Mouse (Mus musculus): ENCODE data around the gene Ggt1.
A peak's percentile ranks its signal among the peaks of the same experiment; 100 is the strongest.
"Not testable (repeated sequence)": the region's sequence is repeated elsewhere in the genome, so short reads cannot be mapped to it uniquely, and the experiment has no call there.

Ggt1 gene

DNA sequence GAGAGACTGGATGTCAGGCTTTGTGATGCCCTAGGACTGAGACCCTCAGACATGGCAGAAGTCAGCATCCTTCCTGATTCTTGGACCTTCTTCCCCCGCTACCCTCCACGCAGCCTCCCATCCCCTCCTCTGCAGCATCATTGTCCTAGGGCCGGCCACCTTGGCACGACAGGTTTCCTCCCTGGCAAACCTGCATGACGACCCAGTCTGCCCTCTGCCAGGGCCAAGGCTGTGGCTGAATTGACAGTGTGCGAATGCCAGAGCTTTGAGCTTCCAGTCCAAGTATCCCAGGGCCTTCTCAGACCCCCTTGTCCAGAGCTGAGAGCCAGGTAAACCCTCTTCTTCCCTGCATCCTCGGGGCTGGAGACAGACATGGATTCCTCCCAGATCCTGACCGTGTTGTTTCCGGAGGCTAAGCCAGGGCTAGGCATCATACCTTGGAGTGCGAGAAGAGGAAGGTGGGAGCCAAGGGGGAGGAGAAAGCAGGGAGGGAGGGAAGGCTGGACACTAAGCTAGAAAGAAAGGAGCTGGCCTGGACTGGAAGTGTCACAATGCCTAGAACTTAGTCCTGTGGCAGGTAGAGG, at the start of gene Ggt1:
Gene Ggt1, plus strand, starts transcription at position 534 of the 584 bp plus-strand sequence.
- no peak for DNase-seq (ENCODE audit: low spot score in 2 of 2)

DNA sequence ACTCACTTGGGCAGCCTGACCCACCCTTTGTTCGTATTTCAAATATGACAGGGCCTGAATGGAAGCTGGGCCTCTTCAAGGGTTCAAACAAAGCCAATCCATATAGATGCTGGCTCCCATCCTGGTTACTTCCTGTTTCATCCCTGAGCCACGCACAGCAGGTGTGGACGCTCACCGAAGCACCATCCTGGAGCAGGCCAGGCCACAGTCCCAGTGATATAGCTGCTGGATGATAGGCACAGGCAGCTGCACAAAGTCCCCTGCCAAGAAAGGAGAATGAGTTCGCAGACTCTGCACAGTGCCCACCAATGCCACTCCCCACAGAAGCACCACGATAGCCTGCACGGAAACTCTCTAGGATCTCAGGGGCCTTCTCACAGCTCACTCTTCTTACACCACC, 49.5 kb upstream of the Ggt1 start:
- DNase-seq (ENCODE audit: low spot score in 2 of 2) = no peak

DNA sequence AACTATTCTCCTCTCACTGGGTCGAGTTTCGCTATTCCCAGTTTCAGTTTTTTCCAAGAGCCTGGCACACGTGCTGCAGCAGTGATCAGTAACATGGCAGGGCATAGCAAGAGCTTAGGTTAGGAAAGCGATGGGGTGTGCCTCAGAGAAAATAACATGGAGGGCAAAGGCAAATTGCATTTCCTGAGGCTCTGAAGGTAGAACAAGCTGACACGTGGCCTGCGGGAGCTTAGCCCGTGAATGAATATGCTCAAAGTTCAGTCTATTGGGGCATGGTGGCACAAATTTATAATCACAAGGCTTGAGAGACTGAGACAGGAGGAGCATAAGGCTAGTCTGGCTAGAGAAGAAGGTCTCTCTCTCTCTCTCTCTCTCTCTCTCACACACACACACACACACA, 48.6 kb upstream of the Ggt1 start:
- no peak for DNase-seq (ENCODE audit: low spot score in 2 of 2)

DNA sequence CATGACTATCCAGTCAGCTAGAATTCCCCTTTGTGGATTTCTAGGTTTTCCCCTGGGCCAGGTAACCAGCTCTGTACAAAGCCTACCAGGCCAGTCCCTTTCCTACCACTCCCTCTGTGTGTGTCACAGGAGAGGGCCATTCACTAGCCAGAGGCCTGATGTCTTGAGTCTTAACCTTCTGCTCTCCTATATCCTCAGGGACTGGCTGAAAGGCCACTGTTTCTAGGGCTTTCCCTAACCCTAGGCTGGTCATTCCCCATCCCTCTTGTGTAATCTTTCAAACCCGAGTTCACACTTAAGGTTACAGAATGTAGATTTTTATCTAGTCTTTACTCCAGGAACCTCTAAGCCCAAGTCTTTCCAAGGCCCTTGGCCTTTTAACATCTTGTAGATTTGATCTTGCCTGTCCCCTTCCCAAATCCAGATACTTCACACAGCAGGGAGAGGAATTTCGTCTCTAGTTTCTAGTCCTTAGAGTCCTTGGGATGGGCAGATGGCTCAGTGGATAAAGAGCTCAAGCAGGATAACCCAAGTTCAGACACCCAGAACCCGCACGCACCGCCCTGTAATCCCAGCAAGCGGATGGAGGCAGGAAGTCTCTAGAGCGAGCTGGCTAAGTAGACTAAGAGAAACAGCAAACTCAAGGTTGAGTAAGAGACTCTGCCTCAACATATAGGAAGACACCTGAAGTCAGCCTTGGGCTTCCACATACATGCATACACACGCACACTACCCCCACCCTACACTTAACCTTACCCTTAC, 47.9 kb upstream of the Ggt1 start:
- no peak for DNase-seq (ENCODE audit: low spot score in 2 of 2)

DNA sequence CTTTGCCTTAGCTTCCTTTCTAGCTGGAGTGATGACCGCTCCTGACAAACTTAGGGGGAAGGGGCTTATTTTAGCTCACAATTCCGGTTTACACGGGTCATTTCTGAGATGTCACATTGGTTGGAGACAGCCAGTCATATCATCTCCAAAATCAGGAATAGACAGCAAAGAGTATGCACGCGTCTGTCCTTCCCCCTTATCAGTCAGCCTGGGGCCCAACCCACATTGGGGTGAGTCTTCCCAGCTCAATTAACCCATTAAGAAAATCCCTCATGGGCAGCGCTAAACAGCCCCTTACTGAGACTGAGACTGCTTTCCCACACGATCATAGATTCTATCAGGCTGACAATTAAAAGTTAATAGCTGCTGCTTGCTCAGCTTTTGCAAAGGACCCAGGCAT, 47.0 kb upstream of the Ggt1 start:
- peak in 1 of 2 experiments; percentile 39 for DNase-seq (ENCODE audit: low spot score in 2 of 2)

DNA sequence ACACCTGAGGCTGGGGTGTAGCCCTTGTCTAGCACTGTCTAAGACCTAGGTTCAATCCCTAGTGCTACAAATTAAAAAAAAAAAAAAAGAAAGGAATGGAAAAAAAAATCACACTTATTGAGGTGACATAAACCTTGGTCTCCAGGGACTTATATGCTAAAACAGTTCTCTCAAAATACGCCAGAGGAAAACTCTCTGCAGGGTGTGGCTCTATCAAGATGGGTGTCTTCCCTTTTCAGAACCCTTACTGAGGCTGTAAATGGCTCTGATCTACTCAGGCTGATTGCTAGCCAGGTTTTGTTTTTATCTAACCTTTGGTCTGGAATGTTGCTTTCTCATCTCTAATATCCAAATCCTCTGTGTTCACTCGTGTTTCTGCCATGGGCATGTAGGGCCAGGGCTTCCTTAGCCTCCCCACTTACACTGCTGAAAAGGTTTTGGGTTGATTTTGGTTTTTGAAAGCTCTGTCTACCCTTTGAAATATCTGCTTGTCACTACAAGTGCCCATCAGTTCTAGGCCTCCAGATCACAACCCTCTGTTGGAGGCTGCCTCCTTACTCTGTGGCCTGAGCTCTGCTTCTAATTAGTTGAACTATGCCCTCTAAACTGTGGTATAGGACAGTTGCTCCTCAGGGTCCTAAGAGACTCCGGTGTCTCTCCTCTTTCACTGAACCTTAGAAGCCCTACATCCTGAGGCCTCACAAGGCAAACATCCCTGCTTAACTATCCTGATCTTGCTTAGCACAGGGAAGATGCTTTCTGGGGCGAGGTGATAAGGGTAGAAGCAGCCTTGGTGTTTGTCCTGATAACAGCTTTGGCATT, 46.0 kb upstream of the Ggt1 start:
- DNase-seq (ENCODE audit: low spot score in 2 of 2) = peak; percentile 47 to 52

DNA sequence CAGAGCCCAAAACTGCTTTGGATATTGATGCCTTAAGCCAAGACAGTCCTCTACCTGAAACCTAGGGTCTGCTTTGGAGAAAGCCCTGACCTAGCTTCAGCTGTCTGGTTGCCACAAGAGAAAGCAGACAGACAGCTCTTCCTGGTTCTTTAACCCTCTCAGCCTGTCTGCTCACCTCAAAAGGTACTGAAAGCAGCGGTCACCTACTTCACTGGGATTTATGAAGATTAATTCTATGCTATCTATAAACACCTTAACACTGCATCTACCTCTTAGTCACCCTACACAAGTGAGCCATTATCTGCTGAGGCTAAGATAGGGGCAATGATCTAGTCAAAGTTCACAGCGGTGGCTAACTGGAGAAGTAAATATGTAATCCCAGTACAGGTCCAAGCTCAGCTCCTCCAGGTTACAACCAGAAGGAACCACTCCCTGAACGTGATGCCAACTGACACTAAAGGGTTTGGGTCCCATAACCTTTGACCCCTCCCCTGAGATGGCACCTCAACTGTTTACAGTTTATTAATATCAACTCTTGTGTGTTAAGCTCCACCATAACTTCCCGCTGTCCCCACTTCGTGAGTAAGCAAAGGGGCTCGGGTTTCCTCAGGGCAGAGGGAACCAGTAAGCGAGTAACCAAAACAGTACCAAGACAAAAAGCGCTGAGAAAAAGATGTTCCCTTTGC, 45.2 kb upstream of the Ggt1 start:
- peak in 1 of 2 experiments; percentile 58 for DNase-seq (ENCODE audit: low spot score in 2 of 2)

DNA sequence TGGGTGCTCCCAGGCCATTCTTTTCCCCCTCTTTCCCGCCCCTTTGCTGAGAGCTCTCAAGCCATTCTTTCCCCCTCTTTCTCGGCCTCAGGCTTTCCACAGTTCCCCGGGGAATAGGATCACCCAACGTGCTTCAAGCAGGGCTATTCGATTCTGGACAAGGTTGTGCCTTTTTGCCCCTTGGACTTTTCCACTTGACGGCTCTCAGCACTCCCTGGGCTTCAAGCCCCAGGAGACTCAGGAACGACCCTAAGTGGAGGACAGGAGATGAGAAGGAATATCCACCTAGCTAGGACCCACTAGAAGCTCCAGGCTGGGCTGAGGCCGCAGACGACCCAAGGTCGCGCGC, 44.7 kb upstream of the Ggt1 start:
- DNase-seq (ENCODE audit: low spot score in 2 of 2) = no peak

DNA sequence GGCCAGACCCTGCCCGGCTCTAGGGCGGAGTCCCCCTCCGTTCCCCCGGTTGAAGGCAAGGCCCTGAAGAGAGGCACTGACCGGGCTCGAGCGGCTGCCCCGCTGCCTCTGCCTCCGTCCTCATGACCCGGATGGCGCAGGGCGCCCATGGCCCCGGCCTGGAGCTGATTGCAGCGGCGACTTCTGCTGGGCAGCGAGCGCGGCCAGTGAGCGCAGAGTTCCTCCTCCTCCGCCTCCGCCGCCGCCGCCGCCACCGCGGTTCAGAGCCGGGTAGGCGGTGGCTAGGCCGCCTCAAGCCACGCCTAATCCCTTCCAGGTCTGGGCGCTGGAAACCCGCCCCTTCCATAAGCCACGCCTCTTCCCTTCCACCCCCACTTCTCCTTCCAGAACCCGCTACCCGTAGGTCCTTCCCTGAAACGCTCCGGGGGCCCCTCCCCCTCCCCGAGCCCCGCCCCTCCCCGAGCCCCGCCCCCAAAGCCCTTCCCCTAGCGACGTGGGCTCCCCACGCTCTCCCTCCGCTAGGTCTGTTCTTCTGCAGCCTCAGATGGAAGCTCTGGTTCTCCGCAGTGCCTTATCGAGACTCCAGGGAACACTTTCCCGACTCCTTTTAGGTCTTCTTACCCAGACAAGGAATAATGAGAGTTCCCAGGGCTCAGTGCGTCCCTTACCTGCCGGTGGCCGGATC, 44.2 kb upstream of the Ggt1 start, which contains the start of gene Snrpd3:
Gene Snrpd3, plus strand, starts transcription at position 479 of the 685 bp plus-strand sequence.
- DNase-seq (ENCODE audit: low spot score in 2 of 2) = peak; percentile 91 to 96

DNA sequence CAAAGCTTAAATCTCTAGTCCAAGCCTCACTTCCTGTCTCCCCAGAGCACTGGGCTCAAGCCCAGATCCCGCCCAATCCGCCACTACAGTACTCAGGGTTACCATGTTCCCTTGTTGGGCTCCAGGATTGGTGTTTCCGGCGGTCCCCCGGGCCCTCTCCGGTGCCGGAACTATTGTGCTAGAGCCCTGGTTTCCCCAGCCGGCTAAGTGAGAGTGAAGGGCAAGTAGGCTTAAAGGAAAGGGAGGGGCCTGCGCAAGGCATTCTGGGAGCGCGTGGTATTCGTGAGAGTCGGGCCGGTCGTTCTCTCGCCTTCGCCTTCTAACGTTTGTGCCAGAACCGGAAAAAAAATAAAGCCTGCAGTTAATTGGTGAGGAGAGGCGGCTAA, 43.7 kb upstream of the Ggt1 start, which contains the start of gene Gucd1:
Gene Gucd1, minus strand, starts transcription at position 215 of the 386 bp plus-strand sequence.
- peak; percentile 98 to 99 for DNase-seq (ENCODE audit: low spot score in 2 of 2)

DNA sequence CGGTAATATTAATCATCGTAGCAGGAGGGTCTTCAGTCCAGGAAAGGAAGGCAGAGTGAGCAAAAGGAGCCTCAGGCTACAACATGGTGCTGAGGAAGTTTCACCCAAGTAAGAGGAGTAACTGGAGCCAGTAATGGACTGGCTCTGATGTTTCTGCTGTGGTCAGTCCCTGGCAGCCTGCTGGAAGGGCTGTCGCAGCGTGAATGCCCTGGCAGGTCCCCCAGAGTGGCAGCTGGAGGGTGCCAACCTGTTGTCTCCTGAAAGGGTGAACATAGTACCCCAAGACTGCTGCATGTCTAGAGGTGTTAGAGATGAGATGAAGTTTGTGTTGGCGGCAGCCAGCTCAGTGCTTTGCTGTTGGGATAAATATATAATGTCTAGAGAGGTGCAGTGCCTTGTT, 40.8 kb upstream of the Ggt1 start:
- no peak for DNase-seq (ENCODE audit: low spot score in 2 of 2)

DNA sequence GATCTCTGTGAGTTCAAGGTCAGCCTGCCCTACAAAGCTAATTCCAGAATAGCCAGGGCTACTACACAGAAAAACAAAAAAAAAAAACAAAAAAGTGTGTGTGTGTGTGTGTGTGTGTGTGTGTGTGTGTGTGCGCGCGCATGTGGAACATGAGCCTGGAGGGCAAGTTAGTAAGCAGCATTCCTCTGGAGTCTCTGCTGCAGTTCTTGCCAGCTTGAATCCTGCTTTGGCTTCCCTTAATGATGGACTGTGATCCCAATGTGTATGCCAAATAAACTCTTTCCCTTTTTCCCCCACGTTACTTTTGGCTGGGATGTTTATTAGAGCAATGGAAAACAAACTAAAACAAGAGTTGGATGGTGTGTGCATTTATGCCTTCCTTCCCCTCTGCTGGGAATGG, 39.8 kb upstream of the Ggt1 start:
- no peak for DNase-seq (ENCODE audit: low spot score in 2 of 2)

DNA sequence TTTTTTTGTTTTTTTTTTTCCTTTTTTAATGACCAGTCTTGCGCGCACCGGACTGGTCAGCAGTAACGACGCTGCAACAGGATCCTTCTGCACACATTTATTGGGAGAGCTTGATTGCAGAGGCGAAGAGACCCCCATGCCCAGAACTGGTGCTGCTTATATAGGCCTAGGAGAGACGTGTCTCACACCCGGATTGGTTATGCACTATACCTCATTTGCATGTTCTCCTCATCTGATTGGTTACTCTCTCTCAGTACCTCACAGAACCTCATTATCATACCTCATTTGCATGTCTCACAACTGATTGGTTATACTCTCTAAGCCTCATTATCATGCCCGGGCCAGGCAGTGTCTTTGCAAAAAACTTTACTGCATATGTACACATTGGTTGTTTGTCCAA, 36.0 kb upstream of the Ggt1 start:
- not testable (repeated sequence) for DNase-seq (ENCODE audit: low spot score in 2 of 2)

DNA sequence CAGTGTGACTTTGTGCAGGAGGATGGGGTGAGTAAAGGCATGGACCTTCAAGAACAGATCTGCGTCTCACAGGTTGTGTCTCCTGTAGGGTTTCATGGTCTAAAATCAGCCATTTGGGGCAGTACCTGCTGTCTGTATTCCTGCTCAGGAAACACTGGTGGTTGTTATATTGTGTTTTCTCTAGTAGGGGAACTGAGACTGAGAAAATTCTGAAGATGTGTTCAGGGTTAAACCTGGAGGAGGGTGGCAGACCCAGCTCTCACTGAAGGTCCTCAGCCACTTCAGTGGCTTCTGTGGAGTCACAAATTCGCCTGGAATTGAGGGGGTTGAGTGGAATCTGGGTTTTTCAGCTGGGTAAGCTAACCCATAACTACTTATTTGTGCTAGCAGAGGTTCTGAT, 31.1 kb upstream of the Ggt1 start:
- DNase-seq (ENCODE audit: low spot score in 2 of 2) = no peak

DNA sequence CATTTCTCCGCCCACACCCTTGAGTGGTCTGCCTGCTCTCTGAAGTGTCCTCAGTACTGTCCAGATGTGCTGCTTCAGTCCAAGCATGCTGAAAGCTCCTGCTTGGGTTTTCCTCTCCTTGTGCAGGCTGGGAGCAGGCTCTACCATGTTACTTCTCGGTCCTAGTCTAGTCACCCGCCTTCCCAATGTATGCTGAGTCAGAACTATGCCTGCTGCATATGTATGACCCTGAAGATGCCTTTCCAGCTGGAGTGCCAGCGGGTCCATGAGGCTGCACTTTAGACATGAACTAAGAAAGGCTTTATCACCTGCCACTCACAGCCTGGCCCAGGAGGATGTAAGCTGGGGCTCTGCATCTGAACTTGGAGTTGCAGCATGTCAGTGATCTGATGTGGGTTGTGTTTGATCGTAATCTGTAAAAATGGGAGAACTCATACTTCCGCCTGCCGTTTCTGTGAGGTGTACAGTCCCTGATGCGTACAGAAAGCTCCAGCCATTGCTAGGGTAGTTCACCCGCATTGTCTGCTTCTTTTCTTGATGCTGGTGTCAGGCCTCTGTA, 29.8 kb upstream of the Ggt1 start:
- DNase-seq (ENCODE audit: low spot score in 2 of 2) = no peak

DNA sequence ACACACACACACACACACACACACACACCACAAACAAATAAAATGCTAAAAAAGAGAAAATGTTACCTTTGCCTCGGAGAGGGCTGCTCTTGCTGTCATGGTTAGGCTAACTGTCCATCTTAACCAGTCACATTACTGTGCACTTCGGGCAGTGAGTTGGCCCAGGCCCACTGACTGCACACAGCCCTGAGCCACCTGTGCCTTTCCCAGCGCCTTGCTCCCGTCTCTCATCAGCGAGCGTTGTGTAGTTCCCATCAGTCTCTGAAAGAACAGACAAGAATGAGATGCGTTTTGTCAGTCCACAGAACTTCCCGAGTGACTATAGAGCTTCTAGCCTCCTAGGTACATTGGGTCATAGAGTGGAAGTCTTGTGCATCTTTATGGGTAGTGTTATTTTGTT, 27.2 kb upstream of the Ggt1 start:
- DNase-seq (ENCODE audit: low spot score in 2 of 2) = no peak

DNA sequence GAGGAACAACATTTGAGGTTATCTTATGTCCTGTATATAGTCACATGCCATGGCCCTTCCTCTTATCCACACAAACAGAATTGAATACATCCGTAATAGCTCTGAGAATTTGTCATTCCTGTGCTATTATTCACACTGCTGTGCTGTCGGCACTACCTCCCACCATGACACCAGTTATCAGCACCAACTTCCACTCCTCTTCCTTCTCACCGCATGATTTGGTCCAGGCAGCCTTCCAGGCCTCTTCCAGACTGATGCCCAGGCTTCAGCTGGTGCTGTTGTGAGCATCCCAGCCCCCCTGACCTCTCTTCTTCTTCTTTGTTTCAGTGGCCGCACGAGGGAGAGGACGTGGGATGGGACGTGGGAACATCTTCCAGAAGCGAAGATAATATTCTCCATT, 26.5 kb upstream of the Ggt1 start:
- DNase-seq (ENCODE audit: low spot score in 2 of 2) = no peak

DNA sequence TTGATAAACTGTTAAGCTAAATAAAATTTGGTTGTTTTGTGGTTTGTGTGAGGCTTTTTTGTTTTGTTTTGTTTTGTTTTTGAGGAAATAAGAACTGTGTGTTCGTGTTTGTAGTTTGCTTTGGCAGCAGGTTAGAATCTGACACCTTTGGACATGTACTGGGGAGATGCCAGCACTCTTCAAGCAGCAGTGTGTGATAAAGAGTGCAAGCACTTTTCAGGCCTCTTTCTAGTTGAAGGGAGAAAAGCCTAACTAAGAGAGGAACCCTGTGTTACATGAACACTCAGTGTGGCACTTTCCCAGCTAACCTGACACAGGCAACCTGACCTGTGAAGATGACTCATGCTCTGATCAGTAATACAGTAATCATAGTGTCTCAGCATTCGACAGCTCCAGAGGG, 26.0 kb upstream of the Ggt1 start:
- no peak for DNase-seq (ENCODE audit: low spot score in 2 of 2)

DNA sequence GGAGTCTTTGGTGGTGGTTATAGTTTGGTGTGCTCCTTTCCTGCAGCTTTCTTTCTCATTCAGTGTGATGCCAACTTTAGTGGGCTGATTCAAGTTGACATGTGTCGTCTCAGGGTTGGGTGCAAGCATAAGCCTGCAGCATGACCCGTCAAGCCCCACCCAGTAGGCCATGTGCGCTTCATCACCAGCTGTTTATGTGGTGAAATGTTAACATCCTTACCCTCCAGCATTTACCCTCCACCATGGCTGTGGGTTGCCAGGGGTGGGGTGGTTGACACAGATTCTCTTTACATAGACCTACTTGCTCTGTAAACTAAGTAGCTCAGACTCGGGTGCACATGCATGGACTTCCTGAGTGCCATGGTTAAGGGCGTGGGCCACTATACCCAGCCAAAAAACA, 25.3 kb upstream of the Ggt1 start:
- peak in 1 of 2 experiments; percentile 22 for DNase-seq (ENCODE audit: low spot score in 2 of 2)

DNA sequence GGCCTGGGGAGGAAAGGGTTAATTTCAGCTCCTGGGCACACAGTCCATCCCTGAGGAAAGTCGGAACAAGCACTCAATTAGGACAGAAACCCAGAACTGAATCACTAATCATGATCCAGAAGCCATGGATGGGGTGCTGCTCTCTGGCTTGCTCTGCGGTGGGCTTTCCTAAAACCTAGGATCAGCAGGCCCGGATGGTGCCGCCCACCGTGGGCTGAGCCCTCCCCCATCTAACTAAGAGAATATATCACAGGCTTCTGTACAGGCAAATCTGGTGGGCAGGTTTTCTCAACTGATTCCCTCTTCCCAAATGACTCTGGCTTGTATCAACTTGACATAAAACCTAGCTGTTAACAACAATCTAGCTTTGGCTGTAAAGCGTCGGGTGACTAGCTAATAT, 13.5 kb upstream of the Ggt1 start:
- no peak for DNase-seq (ENCODE audit: low spot score in 2 of 2)

DNA sequence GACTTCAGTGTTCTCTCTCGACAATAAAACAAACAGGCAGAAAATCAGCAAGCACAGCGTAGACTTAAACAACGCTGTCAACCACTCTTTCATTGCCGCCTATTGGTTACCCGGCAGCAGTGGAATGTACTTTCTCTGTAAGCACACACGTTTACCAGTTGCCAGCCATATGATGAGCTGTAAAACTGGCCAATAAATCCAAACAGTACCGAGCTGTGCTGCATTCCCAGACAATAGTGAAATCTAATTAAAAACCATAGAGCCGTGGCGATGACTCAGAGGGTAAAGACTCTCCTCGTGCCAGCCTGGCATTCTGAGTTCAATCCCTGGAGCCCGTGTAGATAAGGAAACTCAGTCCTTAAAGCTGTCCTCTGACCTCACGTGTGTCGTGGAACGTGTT, 12.9 kb upstream of the Ggt1 start:
- no peak for DNase-seq (ENCODE audit: low spot score in 2 of 2)
